24 mouse cellular contexts compared by ENCODE assay signal in genomic region chr5:43863642-43864041, GRCm38 (mm10). TPM values are rescaled to one million over a fixed set of nuclear protein-coding genes. Genes with fewer than 3 reads are reported as not detected.
"Had no signal": no experiment of that assay in that cellular context is flagged by ENCODE, and none has a peak within 500 bp of the region (broad histone marks: within the 10 kb centered on the region; RNA-seq: fewer than 3 reads in every experiment).

No protein-coding gene starts in this region.

- H3K4me3 ChIP-seq: limb, embryonic 10.5 days; limb, embryonic 13.5 days; liver, embryonic 12.5 days; liver, embryonic 15.5 days; lung, embryonic 15.5 days; megakaryocyte, embryonic 14.5 days; midbrain, embryonic 10.5 days; midbrain, embryonic 13.5 days; myocyte; neural tube, embryonic 13.5 days had no signal

- ATAC-seq: liver, embryonic 12.5 days; midbrain, embryonic 13.5 days; midbrain, embryonic 16.5 days had no signal

- H3K9ac ChIP-seq: limb, embryonic 13.5 days; liver, embryonic 12.5 days; liver, embryonic 15.5 days; lung, embryonic 15.5 days; midbrain, embryonic 13.5 days; neural tube, embryonic 13.5 days had no signal

- H3K36me3 ChIP-seq: limb, embryonic 10.5 days; limb, embryonic 13.5 days; liver, embryonic 12.5 days; liver, embryonic 15.5 days; lung, embryonic 15.5 days; midbrain, embryonic 10.5 days; midbrain, embryonic 13.5 days; neural tube, embryonic 13.5 days had no signal

- H3K27me3 ChIP-seq: limb, embryonic 13.5 days; liver, embryonic 12.5 days; liver, embryonic 15.5 days; lung, embryonic 15.5 days; megakaryocyte, embryonic 14.5 days; neural tube, embryonic 13.5 days had no signal

- DNase-seq: kidney, adult 8-10 months; kidney, postnatal 14 days; kidney, postnatal 4 days; layer of hippocampus, adult 9-11 months; liver; lung, adult 18-20 months; lung, postnatal 10 days; lung, postnatal 36 days; retina, postnatal 1 day; right cerebral cortex, postnatal 25 days; thymus, adult 2 months; thymus, postnatal 36 days had no signal

- H3K27ac ChIP-seq: limb, embryonic 10.5 days; limb, embryonic 13.5 days; liver, embryonic 12.5 days; liver, embryonic 15.5 days; lung, embryonic 15.5 days; midbrain, embryonic 10.5 days; midbrain, embryonic 13.5 days; neural tube, embryonic 13.5 days had no signal

- H3K9me3 ChIP-seq: limb, embryonic 10.5 days; limb, embryonic 13.5 days; liver, embryonic 12.5 days; liver, embryonic 15.5 days; lung, embryonic 15.5 days; midbrain, embryonic 10.5 days; midbrain, embryonic 13.5 days; neural tube, embryonic 13.5 days had no signal

- H3K4me2 ChIP-seq: limb, embryonic 13.5 days; liver, embryonic 12.5 days; liver, embryonic 15.5 days; lung, embryonic 15.5 days; midbrain, embryonic 13.5 days; neural tube, embryonic 13.5 days had no signal

RNA-seq across cellular contexts. Expression of gene Bst1, which starts 45.0 kb away (rescaled TPM):
- polyA plus RNA-seq: midbrain, embryonic 10.5 days; midbrain, embryonic 13.5 days; myocyte had no signal

RNA-seq across cellular contexts. Expression of gene Gm7879, which starts 49.3 kb away (rescaled TPM):
- polyA plus RNA-seq: lung, embryonic 15.5 days; neural tube, embryonic 13.5 days; spleen, adult 2 months had no signal
